Mouse (Mus musculus): ENCODE results near the gene Klhl26. TPM values are rescaled to one million over a fixed set of nuclear protein-coding genes. Genes with fewer than 3 reads are reported as not detected.

Gene Klhl26
- polyA plus RNA-seq, 1 experiment from 2014 or later, result 6.7 TPM

DNA sequence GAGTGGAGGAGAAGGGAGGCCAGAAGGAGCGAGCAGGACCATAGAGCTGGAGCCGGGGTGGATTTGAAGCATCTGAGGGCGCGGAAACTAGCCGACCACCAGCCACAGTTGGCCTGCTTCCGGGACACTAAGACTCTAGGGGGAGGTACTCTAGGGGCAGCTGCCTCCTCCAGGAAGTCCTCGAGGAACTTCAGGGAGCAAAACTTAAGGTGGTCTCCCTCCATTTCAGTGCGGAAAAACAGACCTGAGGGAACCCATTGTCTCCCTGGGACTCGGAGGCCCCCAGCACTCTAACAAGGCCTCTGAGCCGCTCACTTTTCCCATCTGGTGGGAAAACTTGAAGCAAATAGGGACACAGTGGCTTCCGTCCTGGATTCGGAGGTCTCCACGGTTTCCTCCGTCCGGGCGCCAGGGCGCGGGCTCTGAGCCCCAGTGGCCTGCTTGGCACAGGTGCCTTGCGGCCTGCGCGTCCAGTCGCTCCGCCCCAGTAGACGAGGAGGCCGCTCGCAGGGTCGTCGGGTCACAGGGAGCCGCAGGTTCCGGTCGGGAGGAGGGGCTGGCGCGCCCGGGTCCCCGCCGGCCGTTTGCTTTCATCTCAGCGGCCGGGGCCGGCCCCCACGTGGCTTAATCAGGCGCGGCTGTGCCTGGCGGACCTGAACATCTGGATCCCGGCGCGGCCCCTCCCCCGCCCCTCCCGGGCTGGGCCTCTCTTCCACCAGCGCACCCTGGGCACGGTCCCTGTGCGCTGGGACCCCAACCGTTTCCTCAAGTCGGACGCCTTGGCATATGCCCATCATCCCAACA, 11.4 kb upstream of the Klhl26 start:
- Histone ChIP-seq H3K36me3 (no peaks in the 10 kb centered on the region), H3K27me3 (peaks cover 100% of the 10 kb centered on the region), H3K4me1 (replicated peaks) (peaks cover 34% of the 10 kb centered on the region), H3K9ac (no peak overlapping the region; the same call in 1 of the 2 replicates), H3K27ac (no peak overlapping the region), H3K9me3 (replicated peaks) (no peaks in the 10 kb centered on the region), H3K4me3 (replicated peaks) (peak overlapping the region; percentile 38), H3K4me2 (peak overlapping the region; percentile 55)
- DNase-seq (no peak), ATAC-seq (ENCODE audit: low read depth) (peak; percentile 40; the same call in 1 of the 2 replicates)
- WGBS (ENCODE audit: insufficient replicate concordance), result 4% methylated on average over 55 of the region's 55 CpGs

DNA sequence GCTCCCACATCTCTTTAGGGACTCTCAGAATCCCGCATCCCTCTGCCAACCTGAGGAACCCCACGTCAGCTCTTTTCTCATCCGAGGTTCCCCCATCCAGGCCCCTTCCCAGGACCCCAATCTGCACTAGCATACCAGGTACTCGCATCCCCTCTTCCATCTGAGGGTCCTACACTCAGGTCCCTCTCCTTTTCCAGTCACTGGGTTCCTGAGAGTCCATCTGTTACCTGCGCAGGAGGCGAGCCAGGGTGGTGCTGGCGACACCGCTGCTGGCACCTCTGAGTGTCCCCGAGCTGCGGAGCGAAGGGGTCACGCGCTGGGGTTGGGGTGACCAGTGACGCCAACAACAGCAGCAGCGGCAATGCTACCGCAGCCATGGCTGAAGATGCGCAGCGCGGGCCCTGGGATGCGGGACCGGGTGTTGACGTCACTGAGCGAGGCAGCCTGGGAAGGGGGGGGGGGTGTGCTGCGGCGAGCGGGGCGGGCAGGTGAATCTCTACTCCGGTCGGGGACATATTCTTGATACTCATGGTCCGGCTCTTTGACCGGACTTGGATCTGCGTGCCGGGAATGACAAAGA, 10.3 kb upstream of the Klhl26 start, which contains the start of gene Tmem59l:
Gene Tmem59l, minus strand, starts transcription at position 418 of the 580 bp plus-strand sequence.
- peaks cover 100% of the 10 kb centered on the region for H3K27me3 ChIP-seq
- H3K9me3 ChIP-seq (replicated peaks), result no peaks in the 10 kb centered on the region
- WGBS (ENCODE audit: insufficient replicate concordance), result 15% methylated on average over 33 of the region's 33 CpGs
- DNase-seq, result no peak
- peak within 1 kb of the TSS; percentile 55 for H3K4me2 ChIP-seq
- H3K4me3 ChIP-seq (replicated peaks), result peak within 1 kb of the TSS; percentile 38
- ATAC-seq (ENCODE audit: low read depth), result no peak
- peaks cover 23% of the 10 kb centered on the region for H3K4me1 ChIP-seq (replicated peaks)
- H3K27ac ChIP-seq, result no peak within 1 kb of the TSS
- no peak within 1 kb of the TSS for H3K9ac ChIP-seq
- H3K36me3 ChIP-seq, result no peaks in the 10 kb centered on the region

DNA sequence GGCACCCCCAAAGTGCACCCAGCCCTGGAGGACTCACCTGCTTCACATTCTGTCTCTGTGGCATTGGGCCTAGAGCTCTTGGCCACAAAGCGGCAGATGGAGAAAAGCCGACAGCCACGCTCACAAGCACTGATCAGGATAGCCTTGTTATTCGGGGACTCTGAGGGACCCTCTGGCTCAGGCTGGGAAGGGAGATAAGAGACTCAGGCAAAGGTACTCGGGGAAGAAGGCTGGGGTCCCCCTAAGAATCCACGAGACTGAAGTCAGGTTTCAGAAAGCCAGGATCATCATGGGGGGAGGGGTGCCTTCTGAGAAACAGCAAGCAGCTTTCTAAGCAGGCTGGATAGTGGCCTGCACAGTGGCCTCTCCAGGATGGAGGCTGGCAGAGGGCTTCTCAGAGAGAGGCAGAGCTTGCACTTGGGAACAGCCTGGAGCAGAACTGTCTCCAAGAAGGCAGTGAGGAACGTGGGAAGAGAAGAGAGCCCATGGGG, 9.5 kb upstream of the Klhl26 start:
- 47% methylated on average over 7 of the region's 7 CpGs for WGBS (ENCODE audit: insufficient replicate concordance)
- no peak overlapping the region for H3K9ac ChIP-seq
- ATAC-seq (ENCODE audit: low read depth), result no peak
- H3K27ac ChIP-seq, result no peak overlapping the region
- H3K27me3 ChIP-seq, result peaks cover 100% of the 10 kb centered on the region
- H3K36me3 ChIP-seq, result no peaks in the 10 kb centered on the region
- H3K4me3 ChIP-seq (replicated peaks), result no peak overlapping the region
- H3K4me2 ChIP-seq, result no peak overlapping the region
- no peaks in the 10 kb centered on the region for H3K9me3 ChIP-seq (replicated peaks)
- DNase-seq, result no peak
- peaks cover 21% of the 10 kb centered on the region for H3K4me1 ChIP-seq (replicated peaks)

DNA sequence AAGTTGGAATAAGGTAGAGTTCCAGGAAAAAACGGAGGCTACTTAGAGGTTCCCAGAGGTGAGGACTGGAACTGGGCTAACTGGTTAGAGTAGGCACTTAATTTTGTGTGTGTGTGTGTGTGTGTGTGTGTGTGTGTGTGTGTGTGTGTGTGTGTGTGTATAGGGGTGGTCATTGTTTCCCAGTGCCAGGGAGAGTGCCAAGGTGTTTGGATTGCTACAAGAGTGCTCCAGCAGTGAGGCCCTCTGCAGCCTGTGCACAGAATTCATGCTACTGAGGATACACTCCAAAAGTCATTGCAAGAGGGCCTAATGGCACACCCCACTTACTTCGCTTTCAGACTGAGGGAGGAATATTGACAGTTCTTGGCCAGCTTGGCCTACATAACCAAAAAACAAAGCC, 6.2 kb upstream of the Klhl26 start:
- Histone ChIP-seq H3K9me3 (replicated peaks) (no peaks in the 10 kb centered on the region), H3K4me1 (replicated peaks) (peaks cover 14% of the 10 kb centered on the region), H3K27ac (no peak overlapping the region), H3K36me3 (no peaks in the 10 kb centered on the region), H3K4me2 (no peak overlapping the region), H3K4me3 (replicated peaks) (no peak overlapping the region), H3K9ac (no peak overlapping the region), H3K27me3 (peaks cover 98% of the 10 kb centered on the region)
- ATAC-seq (ENCODE audit: low read depth) (no peak), DNase-seq (no peak)
- WGBS (ENCODE audit: insufficient replicate concordance), result 63% methylated on average over 2 of the region's 2 CpGs

GRCm38 (mm10) chr8:70481908-70482307, 5.1 kb upstream of the Klhl26 start:
- 58% methylated on average over 3 of the region's 3 CpGs for WGBS (ENCODE audit: insufficient replicate concordance)
- Histone ChIP-seq H3K27me3 (peaks cover 89% of the 10 kb centered on the region), H3K9ac (no peak overlapping the region), H3K27ac (no peak overlapping the region), H3K4me1 (replicated peaks) (peaks cover 22% of the 10 kb centered on the region), H3K36me3 (no peaks in the 10 kb centered on the region), H3K4me3 (replicated peaks) (no peak overlapping the region), H3K4me2 (no peak overlapping the region), H3K9me3 (replicated peaks) (no peaks in the 10 kb centered on the region)
- DNase-seq (no peak), ATAC-seq (ENCODE audit: low read depth) (no peak)

DNA sequence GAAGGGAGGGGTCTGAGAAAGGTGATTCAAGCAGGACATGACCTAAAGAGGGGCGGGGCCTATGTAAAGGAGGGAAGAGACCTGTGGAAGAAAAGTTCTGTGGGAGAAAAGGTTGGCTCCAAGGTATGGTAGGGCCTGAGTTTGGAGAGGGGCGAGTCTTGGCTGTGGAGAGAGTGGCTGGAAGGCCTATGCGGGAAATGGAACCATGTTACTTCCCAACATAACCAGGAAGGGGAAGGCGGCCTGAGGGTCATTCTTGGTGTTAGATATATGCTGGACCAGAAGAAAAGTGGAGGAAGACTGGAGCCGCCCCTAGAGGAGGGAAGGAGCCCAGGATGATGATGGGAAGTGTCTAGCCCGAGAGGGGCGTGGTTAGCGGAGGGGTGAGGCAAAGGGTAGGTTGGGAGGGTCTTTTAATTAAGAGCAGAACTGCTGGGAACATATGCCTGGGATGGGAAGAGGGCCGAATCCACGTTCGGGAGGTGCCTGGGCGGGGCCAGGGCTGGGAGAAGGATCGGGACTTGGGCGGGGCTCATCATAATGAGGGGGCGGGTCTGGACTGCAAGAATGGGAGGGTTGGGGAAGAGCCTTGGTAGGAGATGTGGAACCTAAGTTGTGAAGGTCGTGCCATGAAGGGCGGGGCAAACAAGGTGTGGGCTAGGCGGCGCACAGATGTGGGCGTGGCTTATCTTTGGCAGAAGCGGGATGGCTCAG, 658 bp upstream of the Klhl26 start:
- H3K36me3 ChIP-seq, result peaks cover 8% of the 10 kb centered on the region
- H3K27ac ChIP-seq, result peak overlapping the region; percentile 87
- peak overlapping the region; percentile 59 for H3K9ac ChIP-seq
- no peaks in the 10 kb centered on the region for H3K9me3 ChIP-seq (replicated peaks)
- DNase-seq, result peak; percentile 79
- peak overlapping the region; percentile 87 for H3K4me2 ChIP-seq
- H3K4me3 ChIP-seq (replicated peaks), result peak overlapping the region; percentile 79
- peaks cover 42% of the 10 kb centered on the region for H3K4me1 ChIP-seq (replicated peaks)
- whole genome bisulfite sequencing (ENCODE audit: insufficient replicate concordance), result under 1% methylated on average over 21 of the region's 21 CpGs
- H3K27me3 ChIP-seq, result peaks cover 44% of the 10 kb centered on the region
- peak; percentile 60 for ATAC-seq (ENCODE audit: low read depth)

GRCm38 (mm10) chr8:70471856-70472255, 4.9 kb downstream of the Klhl26 start:
- Histone ChIP-seq H3K36me3 (peaks cover 8% of the 10 kb centered on the region), H3K27me3 (no peaks in the 10 kb centered on the region), H3K27ac (no peak overlapping the region), H3K9me3 (replicated peaks) (no peaks in the 10 kb centered on the region), H3K4me1 (replicated peaks) (peaks cover 57% of the 10 kb centered on the region), H3K4me3 (replicated peaks) (no peak overlapping the region), H3K9ac (no peak overlapping the region), H3K4me2 (no peak overlapping the region)
- no peak for DNase-seq
- 96% methylated on average over 7 of the region's 7 CpGs for WGBS (ENCODE audit: insufficient replicate concordance)
- ATAC-seq (ENCODE audit: low read depth), result no peak

GRCm38 (mm10) chr8:70469938-70470337, 6.8 kb downstream of the Klhl26 start:
- peaks cover 12% of the 10 kb centered on the region for H3K36me3 ChIP-seq
- no peaks in the 10 kb centered on the region for H3K9me3 ChIP-seq (replicated peaks)
- DNase-seq, result no peak
- H3K27me3 ChIP-seq, result no peaks in the 10 kb centered on the region
- H3K4me1 ChIP-seq (replicated peaks), result peaks cover 50% of the 10 kb centered on the region
- H3K9ac ChIP-seq, result no peak overlapping the region
- 69% methylated on average over 2 of the region's 2 CpGs for WGBS (ENCODE audit: insufficient replicate concordance)
- H3K27ac ChIP-seq, result no peak overlapping the region
- no peak overlapping the region for H3K4me2 ChIP-seq
- no peak overlapping the region for H3K4me3 ChIP-seq (replicated peaks)
- peak; percentile 24; the same call in 1 of the 2 replicates for ATAC-seq (ENCODE audit: low read depth)

DNA sequence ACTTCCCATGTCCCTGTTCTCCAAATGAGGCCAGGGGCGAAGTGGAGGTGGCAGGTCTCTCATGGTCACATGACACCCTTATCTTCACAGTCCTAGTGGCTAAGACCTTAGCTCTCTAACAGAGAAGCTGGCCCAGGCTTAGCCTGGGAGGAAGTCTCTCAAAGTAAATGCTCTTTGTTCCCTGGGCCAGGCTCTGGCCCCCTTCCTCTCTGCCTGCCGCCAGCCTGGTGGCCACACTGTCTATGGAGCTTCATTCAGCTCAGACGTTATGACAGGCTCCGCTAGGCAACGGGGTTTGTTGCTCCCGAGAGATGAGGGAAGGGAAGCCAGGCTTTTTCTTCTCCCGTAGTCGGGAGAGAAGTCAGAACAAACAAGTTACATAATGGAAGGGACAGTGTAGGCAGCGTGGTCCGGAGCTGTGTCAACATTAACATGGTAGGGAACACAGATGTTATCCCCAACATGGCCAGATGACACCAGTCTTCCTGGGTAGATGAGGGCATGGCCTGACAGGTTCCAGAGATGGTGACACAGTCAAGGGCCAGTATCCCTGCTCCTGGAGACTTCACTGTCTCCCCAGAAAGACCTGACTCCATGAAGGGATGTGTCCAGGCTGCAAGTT, 7.4 kb downstream of the Klhl26 start:
- ATAC-seq (ENCODE audit: low read depth), result peak; percentile 45
- no peak for DNase-seq

DNA sequence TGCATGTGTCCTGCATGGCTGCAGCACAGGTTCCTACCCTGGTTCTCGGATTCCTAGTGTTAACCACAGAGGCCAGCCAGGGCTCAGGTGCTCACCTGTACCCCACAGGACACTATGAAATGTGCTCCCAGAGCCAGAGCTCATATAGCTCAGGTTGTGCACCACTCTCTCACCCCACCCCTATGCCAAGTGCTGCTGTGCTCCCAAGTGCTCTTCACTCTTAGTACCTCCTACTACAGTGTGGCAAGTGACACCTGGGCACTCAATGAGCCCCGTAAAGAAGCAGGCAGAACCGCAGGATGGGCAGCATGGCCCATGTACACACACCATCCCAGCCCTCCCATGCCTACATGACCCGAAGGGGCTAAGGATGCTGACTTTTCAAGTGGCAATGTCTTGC, 8.0 kb downstream of the Klhl26 start:
- no peaks in the 10 kb centered on the region for H3K27me3 ChIP-seq
- WGBS (ENCODE audit: insufficient replicate concordance), result 82% methylated on average over 4 of the region's 4 CpGs
- H3K36me3 ChIP-seq, result peaks cover 12% of the 10 kb centered on the region
- H3K9ac ChIP-seq, result no peak overlapping the region
- no peak overlapping the region for H3K27ac ChIP-seq
- no peaks in the 10 kb centered on the region for H3K9me3 ChIP-seq (replicated peaks)
- H3K4me3 ChIP-seq (replicated peaks), result no peak overlapping the region
- ATAC-seq (ENCODE audit: low read depth) (no peak), DNase-seq (no peak)
- 0 out of 2 replicates have a peak overlapping the region, but pooled peaks have one; percentile 21 for H3K4me2 ChIP-seq
- peaks cover 46% of the 10 kb centered on the region for H3K4me1 ChIP-seq (replicated peaks)

More for the DNA sequence above, 7.4 kb downstream of the Klhl26 start:
- Histone ChIP-seq H3K9me3 (replicated peaks) (no peaks in the 10 kb centered on the region), H3K9ac (no peak overlapping the region; the same call in 1 of the 2 replicates), H3K27ac (peak overlapping the region; percentile 43; the same call in 1 of the 2 replicates), H3K36me3 (peaks cover 14% of the 10 kb centered on the region), H3K4me1 (replicated peaks) (peaks cover 48% of the 10 kb centered on the region), H3K27me3 (no peaks in the 10 kb centered on the region), H3K4me2 (peak overlapping the region; percentile 21; the same call in 1 of the 2 replicates), H3K4me3 (replicated peaks) (no peak overlapping the region)
- WGBS (ENCODE audit: insufficient replicate concordance), result 26% methylated on average over 10 of the region's 10 CpGs

DNA sequence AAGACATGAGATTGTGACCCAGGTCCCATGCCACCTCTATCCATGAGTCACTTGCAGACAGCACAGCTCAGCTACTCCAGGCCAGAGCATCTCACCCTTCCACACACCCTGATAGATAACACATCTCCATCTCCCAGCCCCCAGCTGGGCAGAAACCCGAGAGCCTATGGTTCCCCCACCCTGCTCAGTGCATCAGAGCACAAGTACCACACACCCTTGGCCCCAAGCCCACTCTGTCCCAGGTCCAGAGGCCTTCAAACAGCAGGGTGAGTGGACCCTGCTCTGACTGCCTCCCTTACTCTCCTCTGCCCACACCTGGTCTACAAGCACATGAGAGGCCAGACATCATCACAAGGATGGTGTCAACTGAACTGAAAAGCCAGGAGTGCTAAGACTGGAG, 8.9 kb downstream of the Klhl26 start:
- H3K4me1 ChIP-seq (replicated peaks), result peaks cover 46% of the 10 kb centered on the region
- no peaks in the 10 kb centered on the region for H3K27me3 ChIP-seq
- ATAC-seq (ENCODE audit: low read depth) (no peak), DNase-seq (no peak)
- H3K27ac ChIP-seq, result no peak overlapping the region
- 50% methylated on average over 1 of the region's 1 CpGs for WGBS (ENCODE audit: insufficient replicate concordance)
- H3K9me3 ChIP-seq (replicated peaks), result no peaks in the 10 kb centered on the region
- peaks cover 12% of the 10 kb centered on the region for H3K36me3 ChIP-seq
- H3K9ac ChIP-seq, result no peak overlapping the region
- H3K4me2 ChIP-seq, result no peak overlapping the region
- H3K4me3 ChIP-seq (replicated peaks), result no peak overlapping the region
